ENCODE assay signal across 28 mouse cellular contexts in the genomic region with DNA sequence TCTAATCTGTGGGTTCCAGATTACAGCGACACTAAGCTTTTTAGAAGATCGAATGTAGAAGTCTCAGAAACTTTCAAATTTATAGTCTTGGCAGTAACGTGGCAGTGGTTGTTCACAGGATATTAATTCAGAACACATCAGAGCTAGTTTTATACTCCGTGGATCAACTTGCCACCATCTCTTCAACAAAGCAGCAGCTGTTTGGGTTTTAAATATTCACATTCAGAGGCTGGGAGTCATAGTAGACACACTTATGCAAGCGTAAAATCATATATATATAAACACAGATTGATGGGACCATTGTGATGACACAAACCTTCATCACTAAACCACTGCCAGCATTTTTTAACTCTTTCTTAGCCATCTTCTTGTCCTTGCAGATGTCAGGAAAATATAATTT. TPM values are rescaled to one million over a fixed set of nuclear protein-coding genes. Genes with fewer than 3 reads are reported as not detected.
"Had no signal": no experiment of that assay in that cellular context is flagged by ENCODE, and none has a peak within 500 bp of the region (broad histone marks: within the 10 kb centered on the region; RNA-seq: fewer than 3 reads in every experiment).

No protein-coding gene starts in this region.

- H3K27me3 ChIP-seq: limb, embryonic 12.5 days; limb, embryonic 15.5 days; midbrain, embryonic 13.5 days; stomach, embryonic 15.5 days had no signal

- H3K4me3 ChIP-seq: limb, embryonic 12.5 days; limb, embryonic 15.5 days; midbrain, embryonic 13.5 days; stomach, embryonic 15.5 days had no signal

- H3K9ac ChIP-seq: limb, embryonic 12.5 days; limb, embryonic 15.5 days; liver, embryonic 14.5 days; liver, postnatal 0 days; lung, embryonic 14.5 days; midbrain, embryonic 13.5 days; stomach, embryonic 15.5 days had no signal

- H3K4me1 ChIP-seq: limb, embryonic 12.5 days; limb, embryonic 15.5 days; midbrain, embryonic 13.5 days; stomach, embryonic 15.5 days had no signal

- DNase-seq: kidney, adult 9 months; kidney, postnatal 14 days; kidney, postnatal 4 days; left cerebral cortex, postnatal 4 days; liver, postnatal 0 days; lung, embryonic 14.5 days; right cerebral cortex, adult 18-20 months; right cerebral cortex, postnatal 14 days; right cerebral cortex, postnatal 4 days; thymus, postnatal 25 days had no signal

- H3K4me2 ChIP-seq: limb, embryonic 12.5 days; limb, embryonic 15.5 days; liver, embryonic 11.5 days; lung, embryonic 14.5 days; midbrain, embryonic 13.5 days; stomach, embryonic 15.5 days had no signal

- H3K9me3 ChIP-seq: limb, embryonic 12.5 days; limb, embryonic 15.5 days; midbrain, embryonic 13.5 days; stomach, embryonic 15.5 days had no signal

- H3K36me3 ChIP-seq: limb, embryonic 12.5 days; limb, embryonic 15.5 days; midbrain, embryonic 13.5 days; stomach, embryonic 15.5 days had no signal

- H3K27ac ChIP-seq: limb, embryonic 12.5 days; limb, embryonic 15.5 days; liver, embryonic 14.5 days; macrophage; midbrain, embryonic 13.5 days; stomach, embryonic 15.5 days had no signal

- ATAC-seq: liver, postnatal 0 days; lung, postnatal 0 days; midbrain, embryonic 13.5 days; midbrain, embryonic 16.5 days had no signal

RNA-seq across cellular contexts. Expression of gene Olfr275, which starts 42.2 kb away (rescaled TPM):
- total RNA-seq: layer of hippocampus, adult 18-20 months; layer of hippocampus, postnatal 14 days; left cerebral cortex, adult 8-10 months; left cerebral cortex, postnatal 14 days; left cerebral cortex, postnatal 4 days; megakaryocyte, adult 5-6 weeks; monocyte, adult 5-6 weeks had no signal
- polyA plus RNA-seq: kidney, embryonic 16.5 days; limb, embryonic 12.5 days; limb, embryonic 15.5 days; liver, embryonic 11.5 days; liver, embryonic 14.5 days; liver, postnatal 0 days; lung, embryonic 14.5 days; lung, postnatal 0 days; macrophage; midbrain, embryonic 13.5 days; midbrain, embryonic 16.5 days; neural tube, embryonic 11.5 days; stomach, embryonic 15.5 days; thymus, postnatal 0 days had no signal
